Mouse (Mus musculus) bone marrow macrophage, adult 2 months (primary cell): ENCODE measurements around the gene Rec114.

Source experiments
- CTCF ChIP-seq: IDR thresholded peaks from 2 replicates; pipeline ENCODE4 v1.5.1; 2012; ENCODE audit warnings: low read depth, mild to moderate bottlenecking, low read length, moderate library complexity
- POLR2A ChIP-seq: IDR thresholded peaks from 2 replicates; pipeline ENCODE4 v1.6.1; 2012; ENCODE audit warnings: mild to moderate bottlenecking, low read depth, low read length, borderline replicate concordance

DNA sequence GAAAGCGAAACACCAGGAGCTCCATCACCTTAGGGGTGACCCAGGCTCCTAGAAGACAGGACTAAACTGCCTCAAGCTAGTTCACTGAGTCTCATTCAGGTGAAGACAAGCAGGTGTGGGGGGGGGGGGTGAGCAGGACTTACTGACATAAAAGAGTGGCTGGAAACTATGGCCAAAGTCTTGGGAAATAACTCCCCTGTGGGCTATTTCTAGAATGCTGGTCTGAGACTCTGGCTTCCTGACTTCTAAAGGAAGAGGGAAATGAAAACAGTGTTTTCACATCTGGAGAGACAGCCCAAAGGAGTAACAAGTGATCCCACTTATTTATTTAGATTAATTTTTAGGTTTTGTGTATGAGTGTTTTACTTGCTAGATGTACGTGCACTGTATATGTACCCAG lies 42.0 kb downstream of the Rec114 start:
- TF ChIP-seq CTCF (no peak), POLR2A (no peak)
